ENCODE assay signal across 8 mouse cellular contexts in the genomic region with DNA sequence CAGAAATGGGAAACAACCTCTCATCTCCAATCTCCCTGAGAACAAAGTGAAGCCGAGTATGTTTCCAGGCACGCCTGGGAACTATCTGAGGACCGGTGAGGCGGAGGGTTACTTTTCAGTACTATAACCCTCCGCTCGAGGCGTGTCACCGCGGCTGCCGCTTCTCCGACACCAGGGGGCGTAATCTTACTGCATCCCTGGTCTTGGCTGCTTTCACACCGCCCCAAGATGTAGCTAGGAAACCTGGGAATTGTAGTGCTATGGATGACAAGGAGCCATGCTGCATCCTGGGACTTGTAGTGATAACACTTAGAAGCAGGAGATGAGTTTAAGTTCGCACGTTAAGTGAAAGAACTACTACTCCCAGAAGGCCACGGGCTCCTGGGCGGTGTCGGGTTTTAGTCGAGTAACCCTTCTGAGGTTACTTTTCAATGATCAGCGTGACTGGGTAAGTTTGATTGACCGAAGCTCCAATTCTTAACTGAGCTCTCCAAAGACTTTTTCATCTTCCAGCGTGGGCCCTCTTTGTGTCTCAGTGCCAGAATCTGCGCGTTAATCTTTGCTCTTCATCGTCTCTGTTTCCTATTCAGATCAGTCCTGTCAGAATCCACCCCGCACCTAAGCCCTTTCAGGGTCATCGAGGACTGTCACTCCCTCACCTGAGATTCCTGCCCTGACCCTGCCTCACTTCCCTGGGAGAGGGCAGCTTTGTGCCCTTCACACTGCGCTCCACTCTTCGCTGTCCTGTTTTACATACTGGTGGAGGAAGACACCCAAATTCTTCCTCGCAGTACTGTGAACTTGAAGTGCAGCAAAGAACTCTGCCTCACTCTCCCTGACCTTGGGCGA. TPM values are rescaled to one million over a fixed set of nuclear protein-coding genes. Genes with fewer than 3 reads are reported as not detected.
DNase-seq lines count a peak whose midpoint lies in the region; ATAC-seq and TF ChIP-seq lines count a peak whose summit lies in the region.

A gene (plus strand): TSS at position 344 of the 849 bp plus-strand sequence.

- no peaks in the 10 kb centered on the region for H3K27me3 ChIP-seq in hindbrain, postnatal 0 days (ENCODE audit: insufficient read depth, low read length)

- no peaks in the 10 kb centered on the region for H3K36me3 ChIP-seq in hindbrain, postnatal 0 days (ENCODE audit: insufficient read depth, low read length)

- peak; percentile 96 for ATAC-seq in common myeloid progenitor, adult 5-6 weeks (replicated peaks; ENCODE audit: low read depth, poor library complexity, severe bottlenecking)
- peak; percentile 97 for ATAC-seq in hindbrain, postnatal 0 days
- peak; percentile 97 for ATAC-seq in megakaryocyte, adult 5-6 weeks (ENCODE audit: poor library complexity, severe bottlenecking)

- WGBS in hindbrain, postnatal 0 days = under 1% methylated on average over 31 of the region's 31 CpGs

- H3K27ac ChIP-seq in gastrocnemius, adult 2 months = peak within 1 kb of the TSS; percentile 91
- H3K27ac ChIP-seq in hindbrain, postnatal 0 days = peak within 1 kb of the TSS; percentile 78
- H3K27ac ChIP-seq in left cerebral cortex, adult 2 months = peak within 1 kb of the TSS; percentile 99

- peak; percentile 99 for DNase-seq in ZHBTc4 (ENCODE audit: low read depth, low spot score)
- peak; percentile 94 for DNase-seq in gastrocnemius, adult 2 months
- DNase-seq in hindbrain, postnatal 0 days (ENCODE audit: low spot score) = peak; percentile 99
- DNase-seq in left cerebral cortex, adult 2 months (ENCODE audit: extremely low spot score in 1 of 2, low spot score in 2 of 2) = peak; percentile 93 to 94
- peak; percentile 95 to 96 for DNase-seq in right cerebral cortex, adult 2 months (ENCODE audit: low spot score in 2 of 2)
- DNase-seq in urinary bladder, postnatal 14 days (ENCODE audit: low spot score) = peak; percentile 94

- H3K4me3 ChIP-seq in gastrocnemius, adult 2 months = peak within 1 kb of the TSS; percentile 88
- H3K4me3 ChIP-seq in hindbrain, postnatal 0 days (ENCODE audit: low read length) = peak within 1 kb of the TSS; percentile 48
- H3K4me3 ChIP-seq in left cerebral cortex, adult 2 months = peak within 1 kb of the TSS; percentile 46

- intact Hi-C loops in gastrocnemius, adult 2 months (cut with DNase I) = loop anchor here (1.0 to 2.0 kb wide), 2 partner anchors 73 to 82 kb away; a partner anchor contains a TSS
- intact Hi-C loops in left cerebral cortex, adult 2 months (cut with DNase I) = loop anchor here (1.0 to 2.0 kb wide), 3 partner anchors 35 to 82 kb away; a partner anchor contains a TSS

- H3K9me3 ChIP-seq in hindbrain, postnatal 0 days (ENCODE audit: low read length) = no peaks in the 10 kb centered on the region

- peak within 1 kb of the TSS; percentile 87 for H3K4me2 ChIP-seq in hindbrain, postnatal 0 days (ENCODE audit: low read depth, low read length)

- H3K9ac ChIP-seq in hindbrain, postnatal 0 days (replicated peaks; ENCODE audit: low read length) = peak within 1 kb of the TSS; percentile 46; the same call in 1 of the 2 replicates

- H3K4me1 ChIP-seq in hindbrain, postnatal 0 days (ENCODE audit: insufficient read depth, low read length) = no peaks in the 10 kb centered on the region; the same call in 1 of the 2 replicates

- no peak; the same call in 1 of the 2 replicates for TF ChIP-seq CTCF in gastrocnemius, adult 2 months (IDR thresholded peaks at IDR 0.05)
- peak; percentile 99 for TF ChIP-seq CTCF in hindbrain, postnatal 0 days (IDR thresholded peaks at IDR 0.05; ENCODE audit: low read depth)
- TF ChIP-seq CTCF in left cerebral cortex, adult 2 months (IDR thresholded peaks at IDR 0.05) = peak; percentile 99

RNA-seq across cellular contexts. Expression of the gene that starts here (rescaled TPM):
- 16.4 and 18.4 TPM in 2 replicates for total RNA-seq in common myeloid progenitor, adult 5-6 weeks (2017)
- 1 to 10 TPM; 2.6 to 4.0 TPM for total RNA-seq in gastrocnemius, adult 2 months (2021)
- 12.1 and 17.9 TPM in 2 replicates for total RNA-seq in hindbrain, postnatal 0 days (2014; rRNA removed)
- 5.3 and 6.7 TPM in 2 replicates for polyA plus RNA-seq in hindbrain, postnatal 0 days (2015; fragmentation: Nextera tagmentation; extraction: Ambion mirVana)
- 1 to 10 TPM; 6.5 to 6.9 TPM for total RNA-seq in left cerebral cortex, adult 2 months (2021)
- 4.6 and 5.9 TPM in 2 replicates for total RNA-seq in megakaryocyte, adult 5-6 weeks (2015)
- 5.5 and 6.3 TPM in 2 replicates for total RNA-seq in megakaryocyte, adult 5-6 weeks (2017)

Comparison
In these comparisons a context has a peak if more than half of its experiments do, and no peak if none do; other contexts are left out.
1. Peak in every context shown above with its lines: DNase-seq, ATAC-seq, H3K4me3 ChIP-seq and H3K27ac ChIP-seq.